Mouse (Mus musculus) ES-E14 (cell line): ENCODE measurements around the gene Ankrd2. TPM values are rescaled to one million over a fixed set of nuclear protein-coding genes. Genes with fewer than 3 reads are reported as not detected.
A peak's percentile ranks its signal among the peaks of the same experiment; 100 is the strongest.

ENCODE experiments used
- DNase-seq: peaks from one replicate; pipeline ENCODE4 v3.0.0-alpha.2; 2013; ENCODE audit warnings: low read depth, low spot score
- H3K27ac ChIP-seq: 2 replicates; pipeline ENCODE4 v1.5.1; 2012; ENCODE audit warnings: low read depth, mild to moderate bottlenecking, low read length, moderate library complexity, mixed read lengths; ENCODE audit not compliant: poor library complexity, insufficient read depth, severe bottlenecking
- H3K36me3 ChIP-seq: 2 replicates; pipeline ENCODE4 v1.6.1; 2012; ENCODE audit warnings: mild to moderate bottlenecking, low read length, moderate library complexity, mixed read lengths; ENCODE audit not compliant: control insufficient read depth, poor library complexity, insufficient read depth, severe bottlenecking
- H3K4me1 ChIP-seq, 2 experiments: fragments of 150-350 bp in 1 of 2; sonication (generic) in 1 of 2; 2 replicates each; pipeline ENCODE4 v1.6.1; 2012; ENCODE audit warnings: low read length in 2 of 2, mild to moderate bottlenecking in 1 of 2, mixed read lengths in 1 of 2; ENCODE audit not compliant: control insufficient read depth in 2 of 2, insufficient read depth in 2 of 2, poor library complexity in 1 of 2
- H3K4me3 ChIP-seq, 2 experiments: fragments of 150-350 bp in 1 of 2; sonication (generic) in 1 of 2; 2 replicates each; pipeline ENCODE4 v1.5.1; 2012; ENCODE audit warnings: low read length in 2 of 2, low read depth in 1 of 2, mild to moderate bottlenecking in 1 of 2, mixed read lengths in 1 of 2; ENCODE audit not compliant: insufficient read depth in 1 of 2, poor library complexity in 1 of 2, severe bottlenecking in 1 of 2
- H3K9ac ChIP-seq: 2 replicates; pipeline ENCODE4 v1.6.1; 2012; ENCODE audit warnings: low read depth, mild to moderate bottlenecking, low read length, mixed read lengths; ENCODE audit not compliant: poor library complexity, insufficient read depth, severe bottlenecking
- H3K9me3 ChIP-seq: fragments of 150-350 bp; sonication (generic); 2 replicates; pipeline ENCODE4 v1.6.1; 2012; ENCODE audit warnings: low read depth, mild to moderate bottlenecking, low read length; ENCODE audit not compliant: control insufficient read depth, insufficient read depth
- CHD2 ChIP-seq: IDR thresholded peaks from 2 replicates; pipeline ENCODE4 v1.6.1; 2014; ENCODE audit warnings: mild to moderate bottlenecking, low read depth, low read length, inconsistent platforms
- HCFC1 ChIP-seq: IDR thresholded peaks from 2 replicates; pipeline ENCODE4 v1.6.1; 2012; ENCODE audit warnings: low read length, inconsistent platforms, borderline replicate concordance; ENCODE audit not compliant: insufficient read depth
- MAFK ChIP-seq: IDR thresholded peaks from 2 replicates; pipeline ENCODE4 v1.6.1; 2014; ENCODE audit warnings: mild to moderate bottlenecking, low read depth, low read length, inconsistent platforms; ENCODE audit not compliant: insufficient read depth
- ZC3H11A ChIP-seq: IDR thresholded peaks from 2 replicates; pipeline ENCODE4 v1.6.1; 2012; ENCODE audit warnings: low read depth, mild to moderate bottlenecking, inconsistent platforms, low read length, borderline replicate concordance
- ZNF384 ChIP-seq: IDR thresholded peaks from 2 replicates; pipeline ENCODE4 v1.6.1; 2012; ENCODE audit warnings: low read depth, low read length, inconsistent platforms
- in situ Hi-C, 2 experiments: fragments of 600-800 bp; cut with MboI; formaldehyde crosslinking; loops; one replicate each; pipeline ENCODE4 v1.15.1; 2025; ENCODE audit warnings: low sequenced_read_pairs in 2 of 2, inconsistent platforms in 1 of 2; ENCODE audit not compliant: unreplicated experiment in 2 of 2
- total RNA-seq: library from RNA; depleted of rRNA; stranded (reverse); fragments of 300-350 nt; gene quantifications from 2 replicates; pipeline ENCODE4 v1.2.3, GENCODE M21; 2012; rRNA removed

Gene Ankrd2
- total RNA-seq, result 0.45 TPM in 1 of 2 replicates, not detected in the other

GRCm38 (mm10) chr19:42035456-42036248 is at the start of gene Ankrd2:
Gene Ankrd2 (plus strand): TSS chr19:42036000.
- DNase-seq, result peak; percentile 57
- no peak within 1 kb of the TSS for H3K9ac ChIP-seq
- no peaks in the 10 kb centered on the region for H3K36me3 ChIP-seq
- no peaks in the 10 kb centered on the region for H3K9me3 ChIP-seq
- peaks cover 0 to 16% of the 10 kb centered on the region in 2 experiments; a peak in 2 of 4 replicates for H3K4me1 ChIP-seq
- in situ Hi-C loops, result no loop called here
- no peak for TF ChIP-seq HCFC1
- TF ChIP-seq ZC3H11A, result peak; percentile 41; the same call in 1 of the 2 replicates
- peak within 1 kb of the TSS; percentile 5 to 20; a peak in 1 of 4 replicates for H3K4me3 ChIP-seq
- H3K27ac ChIP-seq, result no peak within 1 kb of the TSS

GRCm38 (mm10) chr19:41987206-41987605 is 48.6 kb upstream of the Ankrd2 start:
- H3K9ac ChIP-seq, result no peak overlapping the region
- H3K4me3 ChIP-seq, result no peak overlapping the region
- peaks cover 10 to 21% of the 10 kb centered on the region in 2 experiments; a peak in 3 of 4 replicates for H3K4me1 ChIP-seq
- no peak for DNase-seq
- in situ Hi-C loops, result no loop called here
- no peaks in the 10 kb centered on the region; the same call in 1 of the 2 replicates for H3K36me3 ChIP-seq
- no peak overlapping the region for H3K27ac ChIP-seq
- no peak for TF ChIP-seq ZC3H11A
- no peak for TF ChIP-seq HCFC1
- no peak for TF ChIP-seq CHD2
- TF ChIP-seq ZNF384, result no peak
- TF ChIP-seq MAFK, result no peak
- H3K9me3 ChIP-seq, result no peaks in the 10 kb centered on the region

GRCm38 (mm10) chr19:41989810-41990209 is 46.0 kb upstream of the Ankrd2 start:
- no peak overlapping the region for H3K27ac ChIP-seq
- no peak overlapping the region for H3K9ac ChIP-seq
- no peak overlapping the region for H3K4me3 ChIP-seq
- peaks cover 7 to 23% of the 10 kb centered on the region in 2 experiments for H3K4me1 ChIP-seq
- no peaks in the 10 kb centered on the region for H3K9me3 ChIP-seq
- TF ChIP-seq ZC3H11A (no peak), HCFC1 (no peak)
- no peaks in the 10 kb centered on the region; the same call in 1 of the 2 replicates for H3K36me3 ChIP-seq
- DNase-seq, result no peak
- in situ Hi-C loops, result no loop called here

GRCm38 (mm10) chr19:41991926-41992477 is 43.8 kb upstream of the Ankrd2 start:
- Histone ChIP-seq H3K27ac (peak overlapping the region; percentile 50; the same call in 1 of the 2 replicates), H3K4me3 (no peak overlapping the region)
- in situ Hi-C loops, result no loop called here

More at GRCm38 (mm10) chr19:41991926-41992477, 43.8 kb upstream of the Ankrd2 start:
- Histone ChIP-seq H3K9ac (no peak overlapping the region), H3K36me3 (no peaks in the 10 kb centered on the region; the same call in 1 of the 2 replicates), H3K9me3 (no peaks in the 10 kb centered on the region), H3K4me1 (peaks cover 11 to 36% of the 10 kb centered on the region in 2 experiments)
- no peak for TF ChIP-seq ZNF384
- no peak for TF ChIP-seq CHD2
- no peak for TF ChIP-seq HCFC1
- no peak for TF ChIP-seq MAFK
- TF ChIP-seq ZC3H11A, result no peak
- DNase-seq, result no peak
